Mouse (Mus musculus): ENCODE measurements around the gene Gm15737.

Gm15737 gene

GRCm38 (mm10) chr6:92869089-92869581, at the start of gene Gm15737:
Gene Gm15737, plus strand, starts transcription at chr6:92869357.
- peak; percentile 67 for DNase-seq

GRCm38 (mm10) chr6:92821606-92822005, 47.6 kb upstream of the Gm15737 start:
- no peak for DNase-seq

GRCm38 (mm10) chr6:92822006-92822405, 47.2 kb upstream of the Gm15737 start:
- DNase-seq, result no peak

GRCm38 (mm10) chr6:92823991-92824390, 45.2 kb upstream of the Gm15737 start:
- DNase-seq, result no peak

GRCm38 (mm10) chr6:92826561-92826960, 42.6 kb upstream of the Gm15737 start:
- DNase-seq, result no peak

- DNase-seq, result no peak
These were observed 41.8 kb upstream of the Gm15737 start for GRCm38 (mm10) chr6:92827360-92827759.

- no peak for DNase-seq
These were observed 40.0 kb upstream of the Gm15737 start for GRCm38 (mm10) chr6:92829148-92829547.

- DNase-seq, result no peak
These were observed 38.1 kb upstream of the Gm15737 start for GRCm38 (mm10) chr6:92831106-92831505.

GRCm38 (mm10) chr6:92842000-92842399, 27.2 kb upstream of the Gm15737 start:
- DNase-seq, result no peak

GRCm38 (mm10) chr6:92843474-92843873, 25.7 kb upstream of the Gm15737 start:
- no peak for DNase-seq

GRCm38 (mm10) chr6:92845898-92846297, 23.3 kb upstream of the Gm15737 start:
- DNase-seq, result no peak

GRCm38 (mm10) chr6:92846614-92847013, 22.5 kb upstream of the Gm15737 start:
- DNase-seq, result no peak

- DNase-seq, result peak; percentile 41
These were observed 19.9 kb upstream of the Gm15737 start for GRCm38 (mm10) chr6:92849208-92849607.

- peak; percentile 78 for DNase-seq
These were observed 18.9 kb upstream of the Gm15737 start for GRCm38 (mm10) chr6:92850250-92850649.

- no peak for DNase-seq
These were observed 14.3 kb upstream of the Gm15737 start for GRCm38 (mm10) chr6:92854873-92855272.

- no peak for DNase-seq
These were observed 11.4 kb upstream of the Gm15737 start for GRCm38 (mm10) chr6:92857761-92858160.

GRCm38 (mm10) chr6:92858721-92859510, 10.2 kb upstream of the Gm15737 start:
- DNase-seq, result no peak

GRCm38 (mm10) chr6:92860285-92860912, 8.8 kb upstream of the Gm15737 start:
- DNase-seq, result no peak

GRCm38 (mm10) chr6:92862599-92862998, 6.6 kb upstream of the Gm15737 start:
- DNase-seq, result no peak

GRCm38 (mm10) chr6:92869582-92870219, 544 bp downstream of the Gm15737 start:
- DNase-seq, result peak; percentile 36

- DNase-seq, result peak; percentile 41
These were observed 2.7 kb downstream of the Gm15737 start for GRCm38 (mm10) chr6:92871813-92872212.

- DNase-seq, result no peak
These were observed 3.6 kb downstream of the Gm15737 start for GRCm38 (mm10) chr6:92872766-92873165.

- peak; percentile 48 for DNase-seq
These were observed 5.7 kb downstream of the Gm15737 start for GRCm38 (mm10) chr6:92874854-92875253.

GRCm38 (mm10) chr6:92875340-92875739, 6.2 kb downstream of the Gm15737 start:
- no peak for DNase-seq
